Mouse (Mus musculus) Patski (cell line): ENCODE measurements around the gene Tspoap1. TPM values are rescaled to one million over a fixed set of nuclear protein-coding genes. Genes with fewer than 3 reads are reported as not detected.
A peak's percentile ranks its signal among the peaks of the same experiment; 100 is the strongest.

Source experiments
- ATAC-seq: fragments of 100-300 bp; one replicate; pipeline ENCODE4 v1.8.0; 2021
- CTCF ChIA-PET: fragments of 350-600 bp; sonication (Branson Sonifier 250); formaldehyde crosslinking; loops from one replicate; lab custom pipeline; 2022; ENCODE audit warnings: inconsistent platforms; lab: Charles Lee
- POLR2A ChIA-PET: fragments of 350-600 bp; sonication (Branson Sonifier 250); formaldehyde crosslinking; loops from one replicate; lab custom pipeline; 2022; ENCODE audit warnings: antibody characterized with exemption, inconsistent platforms; lab: Charles Lee
- DNase-seq: peaks from one replicate; pipeline ENCODE4 v3.0.0-alpha.2; 2011; ENCODE audit warnings: low read depth, low spot score
- H3K27me3 ChIP-seq: fragments of 371-371 bp; one replicate; pipeline ENCODE4 v1.5.1; 2021
- CTCF ChIP-seq: fragments of 100-300 bp; IDR thresholded peaks from one replicate; pipeline ENCODE4 v1.5.1; 2021
- in situ Hi-C: fragments of 300-500 bp; cut with MboI; formaldehyde crosslinking; loops from 3 replicates; pipeline ENCODE4 v1.11.1; 2018; ENCODE audit warnings: low pct_unique_long_range_greater_than_20kb, mixed read lengths
- polyA plus RNA-seq: library from polyadenylated mRNA; unstranded; gene quantifications from one replicate; pipeline ENCODE4 v1.2.3, GENCODE M21; 2021

Gene Tspoap1
- polyA plus RNA-seq, 1 experiment from 2014 or later = 9.5 TPM

DNA sequence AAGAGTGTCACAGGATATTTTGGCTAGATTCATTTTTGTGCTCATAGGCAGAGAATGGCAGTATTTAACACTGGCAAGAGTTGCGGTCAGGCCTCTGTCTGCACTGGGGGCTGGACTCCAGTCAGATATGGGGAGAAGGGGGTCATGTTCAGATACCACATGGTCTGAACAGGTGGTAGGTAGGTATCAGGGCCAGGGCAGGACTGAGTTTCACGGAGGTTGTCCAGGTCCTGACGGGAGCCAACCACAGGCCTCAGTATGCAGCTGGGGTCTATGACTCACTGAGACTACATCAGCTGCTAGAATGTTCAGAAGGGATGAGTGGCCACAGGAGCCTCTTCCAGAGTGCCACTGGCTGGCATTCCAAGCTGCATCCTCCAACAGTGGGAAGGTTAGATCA lies 12.0 kb downstream of the Tspoap1 start:
- ChIA-PET CTCF (interaction anchor here (2.5 kb wide), 1 partner anchor 110 kb away, joined by 10 read pairs; the partner anchor contains the start of gene Rnf43), POLR2A (no interaction called here)
- in situ Hi-C loops = loop anchor here (5.0 kb wide), 1 partner anchor 110 kb away; the partner anchor contains the start of gene Rnf43
- peaks cover 20% of the 10 kb centered on the region for H3K27me3 ChIP-seq
- TF ChIP-seq CTCF = no peak
- DNase-seq (no peak), ATAC-seq (peak; percentile 42)

DNA sequence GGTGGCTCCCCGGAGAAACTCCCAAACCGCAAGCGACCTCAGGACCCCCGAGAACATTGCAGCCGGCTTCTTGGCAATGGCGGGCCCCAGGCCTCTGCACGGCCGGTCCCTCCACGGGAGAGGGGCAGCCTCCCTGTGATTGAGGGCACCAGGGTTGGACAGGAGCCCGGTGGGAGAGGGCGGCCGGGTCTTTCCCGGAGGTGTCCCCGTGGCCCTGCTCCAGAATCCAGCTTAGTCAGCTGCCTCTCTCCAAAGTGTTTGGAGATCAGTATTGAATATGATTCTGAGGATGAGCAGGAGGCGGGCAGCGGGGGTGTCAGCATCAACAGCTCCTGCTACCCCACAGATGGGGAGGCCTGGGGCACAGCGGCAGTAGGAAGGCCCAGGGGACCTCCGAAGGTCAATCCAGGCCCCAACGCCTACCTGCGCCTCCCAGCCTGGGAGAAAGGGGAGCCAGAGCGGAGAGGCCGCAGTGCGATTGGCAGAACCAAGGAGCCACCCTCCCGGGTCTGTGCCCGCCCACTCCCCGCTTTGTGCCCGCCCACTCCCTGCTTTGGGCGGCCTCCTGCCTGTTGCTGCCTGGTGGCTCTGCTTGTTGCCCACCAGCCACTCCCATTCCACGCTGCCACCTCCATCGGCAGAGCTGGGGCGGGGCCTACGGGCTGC lies 17.9 kb downstream of the Tspoap1 start:
- DNase-seq (no peak), ATAC-seq (no peak)
- no peak for TF ChIP-seq CTCF
- in situ Hi-C loops = no loop called here
- H3K27me3 ChIP-seq = peaks cover 41% of the 10 kb centered on the region
- POLR2A ChIA-PET = no interaction called here
- CTCF ChIA-PET = no interaction called here

DNA sequence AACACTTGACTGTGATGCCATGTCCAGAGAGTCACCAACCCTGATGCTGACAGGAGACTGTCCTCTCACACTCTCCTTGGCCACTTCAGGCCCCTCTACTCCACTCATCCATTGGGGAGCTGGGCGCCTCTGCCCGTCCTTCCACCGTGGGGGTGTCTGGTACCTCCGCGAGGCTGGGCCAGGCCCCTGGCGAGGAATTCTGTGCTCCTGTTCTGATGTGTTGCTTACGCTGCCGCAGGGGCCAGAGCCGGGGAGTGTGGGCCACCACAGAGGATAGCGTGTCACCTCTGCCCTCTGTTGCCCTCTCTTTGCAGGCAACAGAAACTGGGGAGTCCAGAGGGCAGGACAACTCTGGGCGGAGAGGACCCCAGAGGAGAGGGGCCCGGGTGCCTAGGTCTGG lies 18.6 kb downstream of the Tspoap1 start:
- no peak for ATAC-seq
- TF ChIP-seq CTCF = no peak
- H3K27me3 ChIP-seq = peaks cover 46% of the 10 kb centered on the region
- CTCF ChIA-PET = no interaction called here
- POLR2A ChIA-PET = interaction anchor here (0.6 kb wide), 1 partner anchor 122 kb away, joined by 3 read pairs; no protein-coding TSS in a partner anchor
- DNase-seq = no peak
- in situ Hi-C loops = no loop called here

DNA sequence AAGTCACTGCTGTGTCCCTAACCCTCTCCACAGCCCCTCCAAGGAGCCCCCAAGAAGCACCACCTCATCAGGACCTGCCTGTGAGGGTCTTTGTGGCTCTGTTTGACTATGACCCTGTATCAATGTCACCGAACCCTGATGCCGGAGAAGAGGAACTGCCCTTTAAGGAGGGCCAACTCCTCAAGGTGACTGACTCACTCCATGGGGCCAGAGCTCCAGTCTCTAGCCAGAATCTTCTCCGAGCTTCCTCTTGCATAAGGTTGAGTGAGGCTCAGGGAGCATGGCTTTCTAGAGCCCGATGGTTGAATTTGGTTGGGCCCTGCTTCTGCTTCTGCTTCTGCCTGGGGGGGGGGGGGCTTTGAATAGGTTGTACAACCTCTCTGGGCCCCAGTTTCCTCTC lies 19.1 kb downstream of the Tspoap1 start:
- ATAC-seq = no peak
- peaks cover 49% of the 10 kb centered on the region for H3K27me3 ChIP-seq
- no peak for DNase-seq
- ChIA-PET CTCF (no interaction called here), POLR2A (interaction anchor here (0.6 kb wide), 1 partner anchor 122 kb away, joined by 3 read pairs; no protein-coding TSS in a partner anchor)
- TF ChIP-seq CTCF = no peak
- in situ Hi-C loops = no loop called here

DNA sequence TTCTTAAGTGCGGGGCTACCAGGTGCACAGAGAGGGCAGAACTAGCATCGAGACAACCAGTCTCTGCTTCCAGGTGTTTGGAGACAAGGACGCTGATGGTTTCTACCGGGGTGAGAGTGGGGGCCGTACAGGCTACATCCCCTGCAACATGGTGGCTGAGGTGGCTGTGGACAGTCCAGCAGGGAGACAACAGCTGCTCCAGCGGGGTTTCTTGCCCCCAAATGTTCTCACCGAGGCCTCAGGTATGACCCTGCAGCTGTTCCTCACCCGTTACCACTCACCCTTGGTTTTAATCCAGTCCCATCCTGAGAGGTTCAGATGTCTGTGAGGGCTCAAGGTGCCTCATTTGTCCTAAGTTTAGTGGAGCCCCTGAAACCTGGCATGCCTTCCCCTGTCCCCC lies 19.8 kb downstream of the Tspoap1 start:
- H3K27me3 ChIP-seq = peaks cover 51% of the 10 kb centered on the region
- no peak for ATAC-seq
- DNase-seq = no peak
- POLR2A ChIA-PET = interaction anchor here (0.5 kb wide), 1 partner anchor 84 kb away, joined by 3 read pairs; no protein-coding TSS in a partner anchor
- TF ChIP-seq CTCF = no peak
- CTCF ChIA-PET = no interaction called here
- in situ Hi-C loops = no loop called here

DNA sequence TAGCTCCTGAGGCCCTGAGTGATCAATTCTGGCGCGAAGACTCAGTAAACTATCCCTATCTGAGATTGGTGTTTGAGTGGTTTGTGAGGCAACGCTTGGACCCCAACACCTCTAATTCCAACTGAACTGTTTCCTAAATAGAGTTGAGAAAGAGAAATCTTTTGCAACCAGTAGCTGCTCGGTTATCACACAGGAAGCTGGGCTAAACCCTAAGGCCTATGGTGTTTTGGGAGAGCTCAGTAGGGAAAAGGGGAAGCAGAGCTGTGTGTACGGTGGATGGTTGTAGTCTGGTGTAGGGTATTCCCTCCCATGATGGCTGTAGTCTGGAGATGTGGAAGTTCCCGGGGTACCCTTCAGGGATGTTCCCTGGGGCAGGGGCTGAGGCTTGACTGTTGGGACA lies 29.7 kb downstream of the Tspoap1 start:
- ChIA-PET POLR2A (no interaction called here), CTCF (no interaction called here)
- ATAC-seq (no peak), DNase-seq (no peak)
- in situ Hi-C loops = no loop called here
- no peak for TF ChIP-seq CTCF
- H3K27me3 ChIP-seq = peaks cover 36% of the 10 kb centered on the region

DNA sequence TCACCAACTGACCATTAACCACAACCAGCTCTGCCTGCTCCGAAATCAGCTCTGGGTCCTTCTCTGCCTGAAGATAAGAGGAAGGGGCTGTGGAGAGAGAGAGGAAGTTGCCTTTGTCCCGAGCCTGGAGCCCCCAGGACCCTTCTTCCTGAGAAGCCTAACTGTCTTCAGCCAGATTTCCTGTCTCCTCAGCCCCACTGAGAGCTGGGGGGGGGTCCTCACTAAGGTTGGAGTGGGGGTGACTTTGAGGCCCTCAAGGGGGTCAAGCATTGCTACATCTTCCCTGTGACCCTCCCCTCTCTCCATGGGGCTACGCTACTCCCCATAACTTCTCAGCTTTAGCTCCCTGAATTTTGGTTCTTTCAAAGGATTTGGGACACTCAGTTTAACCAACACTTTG lies 33.1 kb downstream of the Tspoap1 start, which contains the start of gene Mpo:
Gene Mpo (plus strand): TSS at position 122 of the 400 bp plus-strand sequence.
- in situ Hi-C loops = no loop called here
- ChIA-PET CTCF (interaction anchor here (0.9 to 1.0 kb wide), 2 partner anchors 12 to 26 kb away, joined by 3 read pairs; no protein-coding TSS in a partner anchor), POLR2A (interaction anchor here (0.6 to 1.0 kb wide), 2 partner anchors 16 to 52 kb away, joined by 3 to 4 read pairs; no protein-coding TSS in a partner anchor)
- TF ChIP-seq CTCF = no peak
- DNase-seq = no peak
- peaks cover 20% of the 10 kb centered on the region for H3K27me3 ChIP-seq
- ATAC-seq = no peak

DNA sequence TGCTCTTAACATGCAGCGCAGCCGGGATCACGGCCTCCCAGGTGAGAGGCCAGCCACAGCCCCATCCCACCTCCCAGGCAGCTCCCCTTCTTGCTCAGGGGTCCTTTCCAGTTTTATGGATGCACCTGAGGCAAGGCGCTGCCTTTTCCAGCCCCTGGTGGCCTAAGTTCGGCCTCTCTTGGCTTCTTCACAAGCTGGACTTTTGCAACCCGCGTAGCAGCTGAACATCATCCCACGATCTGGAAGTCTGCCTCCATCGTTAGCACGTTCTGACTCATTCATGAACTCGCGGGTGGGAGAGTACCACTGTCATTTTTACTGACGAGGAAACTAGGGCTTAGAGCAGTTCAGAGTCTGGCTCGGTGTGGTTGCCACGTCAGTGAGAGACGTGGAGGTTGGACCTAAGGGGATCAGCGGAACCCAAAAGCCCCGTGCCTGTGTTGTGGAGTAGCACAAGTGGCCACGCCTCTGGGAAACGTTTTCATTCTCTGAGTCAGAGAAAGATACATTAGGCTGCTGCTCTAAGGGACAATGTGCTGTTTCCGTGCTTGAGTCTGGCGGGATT lies 41.5 kb downstream of the Tspoap1 start:
- ChIA-PET POLR2A (no interaction called here), CTCF (no interaction called here)
- H3K27me3 ChIP-seq = peaks cover 10% of the 10 kb centered on the region
- no peak for DNase-seq
- no peak for TF ChIP-seq CTCF
- no peak for ATAC-seq
- in situ Hi-C loops = no loop called here

DNA sequence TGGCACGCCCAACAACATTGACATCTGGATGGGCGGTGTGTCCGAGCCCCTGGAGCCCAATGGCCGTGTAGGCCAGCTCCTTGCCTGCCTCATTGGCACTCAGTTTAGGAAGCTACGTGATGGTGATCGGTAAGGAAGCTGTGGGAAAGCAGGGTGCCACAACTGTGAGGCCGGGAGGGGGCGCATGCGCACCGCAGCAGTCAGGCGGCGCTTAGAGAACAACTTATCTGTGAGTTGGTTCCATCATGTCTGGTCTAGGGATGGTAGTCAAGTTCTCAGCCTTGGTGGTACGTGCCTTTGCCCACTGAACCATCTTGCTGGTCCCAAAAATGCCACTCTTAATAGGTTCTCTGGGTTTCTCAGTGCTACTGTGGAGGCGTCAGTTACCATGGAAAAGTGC lies 42.3 kb downstream of the Tspoap1 start:
- POLR2A ChIA-PET = no interaction called here
- CTCF ChIA-PET = no interaction called here
- DNase-seq = no peak
- peaks cover 14% of the 10 kb centered on the region for H3K27me3 ChIP-seq
- TF ChIP-seq CTCF = no peak
- in situ Hi-C loops = no loop called here
- no peak for ATAC-seq

DNA sequence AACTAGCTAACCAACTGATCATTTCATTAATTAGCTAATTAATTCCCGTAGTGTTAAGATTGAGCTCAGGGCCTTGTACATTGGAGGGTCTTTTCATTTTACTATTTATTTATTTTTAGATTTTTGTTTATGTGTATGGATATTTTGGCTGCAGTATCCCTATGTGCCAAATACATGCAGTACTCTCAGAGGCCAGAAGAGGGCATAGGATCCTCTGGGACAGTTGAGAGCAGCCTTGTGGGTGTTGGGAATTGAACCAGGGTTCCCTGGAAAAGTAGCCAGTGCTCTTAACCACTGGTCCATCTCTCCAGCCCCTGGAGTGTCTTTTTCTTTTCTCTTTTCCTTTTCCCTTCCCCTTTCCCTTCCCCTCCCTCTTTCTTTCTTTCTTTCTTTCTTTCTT lies 45.1 kb downstream of the Tspoap1 start:
- POLR2A ChIA-PET = no interaction called here
- H3K27me3 ChIP-seq = peaks cover 29% of the 10 kb centered on the region
- in situ Hi-C loops = no loop called here
- CTCF ChIA-PET = interaction anchor here (0.9 to 2.6 kb wide), 2 partner anchors 10 to 11 kb away, joined by 3 to 10 read pairs; no protein-coding TSS in a partner anchor
- TF ChIP-seq CTCF = no peak
- no peak for DNase-seq
- no peak for ATAC-seq

DNA sequence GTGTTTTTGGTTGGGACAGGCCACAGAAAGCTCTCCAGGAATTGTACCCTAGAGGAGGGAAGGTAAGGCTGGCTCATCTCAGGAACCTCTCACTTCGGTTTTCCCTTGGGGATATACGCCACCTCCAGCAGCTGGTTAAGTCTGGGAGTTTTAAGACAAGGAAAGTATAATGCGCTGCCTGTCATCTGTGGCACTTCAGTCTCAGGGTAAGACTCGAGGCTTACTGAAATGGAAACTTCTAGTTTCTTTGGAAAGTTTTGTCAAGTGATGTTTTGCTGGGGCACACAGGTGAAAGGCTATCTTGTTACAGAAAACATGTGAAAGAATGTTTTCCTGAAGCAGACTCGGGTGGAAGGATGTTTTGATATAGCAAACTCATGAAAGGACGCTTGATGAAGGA lies 47.1 kb downstream of the Tspoap1 start:
- in situ Hi-C loops = no loop called here
- H3K27me3 ChIP-seq = peaks cover 29% of the 10 kb centered on the region
- ATAC-seq (no peak), DNase-seq (no peak)
- ChIA-PET CTCF (interaction anchor here (1.4 kb wide), 1 partner anchor 59 kb away, joined by 3 read pairs; no protein-coding TSS in a partner anchor), POLR2A (no interaction called here)
- TF ChIP-seq CTCF = no peak
